8 mouse cellular contexts compared by ENCODE assay signal in genomic region chr1:191562823-191563365, GRCm38 (mm10). TPM values are rescaled to one million over a fixed set of nuclear protein-coding genes. Genes with fewer than 3 reads are reported as not detected.
DNase-seq lines count a peak whose midpoint lies in the region; ATAC-seq and TF ChIP-seq lines count a peak whose summit lies in the region.

No protein-coding gene starts in this region.

- no peak for TF ChIP-seq EP300 in stomach, postnatal 0 days (optimal IDR thresholded peaks at IDR 0.05)

- peak; percentile 79 for DNase-seq in hindbrain, embryonic 14.5 days (ENCODE audit: low spot score)
- DNase-seq in urinary bladder, postnatal 14 days (ENCODE audit: low spot score) = peak; percentile 19
- no peak for DNase-seq in urinary bladder, postnatal 36 days (ENCODE audit: low spot score in 2 of 2)
- DNase-seq in cerebellum, postnatal 10 days = peak; percentile 65 to 82
- DNase-seq in kidney, postnatal 14 days = peak; percentile 56
- no peak for DNase-seq in stomach, postnatal 0 days (ENCODE audit: low spot score)
- DNase-seq in frontal cortex, postnatal 14 days (ENCODE audit: low spot score in 2 of 2) = no peak

- no peak overlapping the region for H3K4me3 ChIP-seq in hindbrain, embryonic 14.5 days (replicated peaks; ENCODE audit: low read length)
- H3K4me3 ChIP-seq in hindbrain, embryonic 16.5 days (ENCODE audit: low read length) = no peak overlapping the region
- no peak overlapping the region for H3K4me3 ChIP-seq in stomach, postnatal 0 days (ENCODE audit: low read depth, low read length)

- 75% methylated on average over 6 of the region's 6 CpGs for WGBS in hindbrain, embryonic 14.5 days
- WGBS in hindbrain, embryonic 16.5 days = 66% methylated on average over 6 of the region's 6 CpGs
- 54% methylated on average over 6 of the region's 6 CpGs for WGBS in stomach, postnatal 0 days

- no peak for ATAC-seq in hindbrain, embryonic 14.5 days (ENCODE audit: low FRiP score)
- ATAC-seq in hindbrain, embryonic 16.5 days = no peak
- no peak for ATAC-seq in stomach, postnatal 0 days (ENCODE audit: low FRiP score, low TSS enrichment)

- H3K4me2 ChIP-seq in hindbrain, embryonic 14.5 days (replicated peaks) = no peak overlapping the region
- no peak overlapping the region for H3K4me2 ChIP-seq in hindbrain, embryonic 16.5 days (ENCODE audit: low read length)
- H3K4me2 ChIP-seq in stomach, postnatal 0 days (replicated peaks; ENCODE audit: low read depth) = no peak overlapping the region

- TF ChIP-seq CTCF in stomach, postnatal 0 days (IDR thresholded peaks at IDR 0.05; ENCODE audit: low read depth) = peak; percentile 88

- H3K9me3 ChIP-seq in hindbrain, embryonic 14.5 days (ENCODE audit: control insufficient read depth, low read length) = no peaks in the 10 kb centered on the region
- no peaks in the 10 kb centered on the region for H3K9me3 ChIP-seq in hindbrain, embryonic 16.5 days (ENCODE audit: control insufficient read depth, low read length)
- H3K9me3 ChIP-seq in stomach, postnatal 0 days (ENCODE audit: control insufficient read depth, low read length) = no peaks in the 10 kb centered on the region

- H3K27me3 ChIP-seq in hindbrain, embryonic 14.5 days (ENCODE audit: control insufficient read depth, insufficient read depth, low read length) = no peaks in the 10 kb centered on the region
- H3K27me3 ChIP-seq in hindbrain, embryonic 16.5 days (replicated peaks; ENCODE audit: control insufficient read depth, insufficient read depth, low read length) = no peaks in the 10 kb centered on the region
- H3K27me3 ChIP-seq in stomach, postnatal 0 days (ENCODE audit: control insufficient read depth, insufficient read depth, low read length) = no peaks in the 10 kb centered on the region

- H3K27ac ChIP-seq in hindbrain, embryonic 14.5 days = no peak overlapping the region
- H3K27ac ChIP-seq in hindbrain, embryonic 16.5 days (ENCODE audit: low read depth, low read length) = no peak overlapping the region
- H3K27ac ChIP-seq in stomach, postnatal 0 days (replicated peaks) = no peak overlapping the region

- no peak overlapping the region for H3K9ac ChIP-seq in hindbrain, embryonic 14.5 days
- H3K9ac ChIP-seq in hindbrain, embryonic 16.5 days (ENCODE audit: low read depth, low read length) = no peak overlapping the region
- no peak overlapping the region for H3K9ac ChIP-seq in stomach, postnatal 0 days (ENCODE audit: low read length)

- no peaks in the 10 kb centered on the region for H3K4me1 ChIP-seq in hindbrain, embryonic 14.5 days (replicated peaks; ENCODE audit: control insufficient read depth, insufficient read depth, low read length)
- no peaks in the 10 kb centered on the region for H3K4me1 ChIP-seq in hindbrain, embryonic 16.5 days (ENCODE audit: control insufficient read depth, insufficient read depth, low read depth, low read length)
- H3K4me1 ChIP-seq in stomach, postnatal 0 days (replicated peaks; ENCODE audit: control insufficient read depth, insufficient read depth) = no peaks in the 10 kb centered on the region

- no peaks in the 10 kb centered on the region for H3K36me3 ChIP-seq in hindbrain, embryonic 14.5 days (replicated peaks; ENCODE audit: control insufficient read depth, insufficient read depth)
- H3K36me3 ChIP-seq in hindbrain, embryonic 16.5 days (ENCODE audit: control insufficient read depth, insufficient read depth, low read length) = no peaks in the 10 kb centered on the region
- H3K36me3 ChIP-seq in stomach, postnatal 0 days (ENCODE audit: control insufficient read depth, insufficient read depth, low read length) = no peaks in the 10 kb centered on the region

RNA-seq across cellular contexts. Expression of gene Dtl, which starts 12.4 kb away (rescaled TPM):
- 7.7 and 7.8 TPM in 2 replicates for polyA plus RNA-seq in hindbrain, embryonic 14.5 days (2014; fragmentation: Nextera tagmentation; extraction: Ambion mirVana)
- 7.1 and 10.0 TPM in 2 replicates for polyA plus RNA-seq in hindbrain, embryonic 16.5 days (2015; fragmentation: Nextera tagmentation; extraction: Ambion mirVana)
- 7.5 and 8.6 TPM in 2 replicates for polyA plus RNA-seq in stomach, postnatal 0 days (2015; fragmentation: Nextera tagmentation; extraction: Ambion mirVana)

RNA-seq across cellular contexts. Expression of gene Ints7, which starts 12.5 kb away (rescaled TPM):
- 28.7 and 34.7 TPM in 2 replicates for polyA plus RNA-seq in hindbrain, embryonic 14.5 days (2014; fragmentation: Nextera tagmentation; extraction: Ambion mirVana)
- polyA plus RNA-seq in hindbrain, embryonic 16.5 days (2015; fragmentation: Nextera tagmentation; extraction: Ambion mirVana) = 26.7 and 35.7 TPM in 2 replicates
- polyA plus RNA-seq in stomach, postnatal 0 days (2015; fragmentation: Nextera tagmentation; extraction: Ambion mirVana) = 15.1 and 15.8 TPM in 2 replicates

Comparison
In these comparisons a context has a peak if more than half of its experiments do, and no peak if none do; other contexts are left out.
1. DNase-seq: peak in hindbrain, embryonic 14.5 days (single experiment), urinary bladder, postnatal 14 days (single experiment), cerebellum, postnatal 10 days (2 of 2) and kidney, postnatal 14 days (single experiment); none in urinary bladder, postnatal 36 days (0 of 2), stomach, postnatal 0 days (single experiment) and frontal cortex, postnatal 14 days (0 of 2).